Mouse (Mus musculus) layer of hippocampus, postnatal 25 days (tissue): Measurements from ENCODE around the gene Gucy2e. TPM values are rescaled to one million over a fixed set of nuclear protein-coding genes. Genes with fewer than 3 reads are reported as not detected.

ENCODE experiments used
- DNase-seq, 2 experiments: peaks; one replicate each; pipeline ENCODE4 v3.0.0; 2022; ENCODE audit warnings: mixed read lengths in 2 of 2, low spot score in 1 of 2; ENCODE audit errors: extremely low spot score in 1 of 2
- total RNA-seq, 2 experiments: library from RNA; stranded (reverse); gene quantifications; 2 replicates each; pipeline ENCODE4 v1.2.3; 2021

The Gucy2e gene
- total RNA-seq, result 1 to 10 TPM; 1.7 TPM

DNA sequence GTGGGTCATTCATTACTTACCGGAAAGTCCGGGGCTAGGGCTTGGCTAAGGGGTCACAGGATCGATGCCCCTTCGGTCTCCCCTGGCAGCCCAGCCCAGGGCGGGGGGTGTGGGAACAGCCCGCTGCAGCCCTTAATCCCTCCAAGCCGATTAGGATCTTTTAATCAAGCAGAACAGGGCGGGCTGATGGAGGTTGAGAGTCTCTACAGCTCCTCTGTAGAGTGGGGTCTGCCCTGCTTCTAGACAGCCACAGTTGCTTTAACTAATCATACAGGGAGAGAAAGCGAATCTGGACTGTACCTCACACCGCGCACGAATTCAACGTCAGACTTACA lies at the start of gene Gucy2e:
TSS of gene Gucy2e (minus strand) at position 111 of the 335 bp plus-strand sequence.
- no peak for DNase-seq

GRCm38 (mm10) chr11:69277267-69277666 lies 40.4 kb upstream of the Gucy2e start:
- no peak for DNase-seq

DNA sequence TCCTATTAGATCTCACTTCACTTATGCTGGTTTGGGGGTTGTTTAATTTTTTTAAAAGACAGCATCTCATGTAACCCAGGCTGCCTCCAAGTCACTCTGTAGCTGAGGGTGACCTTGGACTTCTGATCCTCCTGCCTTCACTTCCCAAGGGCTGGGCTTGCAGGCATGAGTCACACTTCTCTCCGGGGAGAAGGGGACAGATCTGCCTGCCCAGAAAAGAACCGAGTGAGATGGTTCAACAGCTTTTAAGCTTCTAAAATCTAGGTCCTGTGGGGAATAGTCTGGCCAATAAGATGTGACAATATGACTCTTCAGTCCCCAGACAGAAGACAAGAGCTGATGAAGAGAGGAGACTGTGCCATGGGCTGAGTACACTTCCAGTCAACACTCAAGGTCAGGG lies 39.2 kb upstream of the Gucy2e start:
- DNase-seq, result no peak

- no peak for DNase-seq
Observed at GRCm38 (mm10) chr11:69275650-69276049, 38.8 kb upstream of the Gucy2e start.

DNA sequence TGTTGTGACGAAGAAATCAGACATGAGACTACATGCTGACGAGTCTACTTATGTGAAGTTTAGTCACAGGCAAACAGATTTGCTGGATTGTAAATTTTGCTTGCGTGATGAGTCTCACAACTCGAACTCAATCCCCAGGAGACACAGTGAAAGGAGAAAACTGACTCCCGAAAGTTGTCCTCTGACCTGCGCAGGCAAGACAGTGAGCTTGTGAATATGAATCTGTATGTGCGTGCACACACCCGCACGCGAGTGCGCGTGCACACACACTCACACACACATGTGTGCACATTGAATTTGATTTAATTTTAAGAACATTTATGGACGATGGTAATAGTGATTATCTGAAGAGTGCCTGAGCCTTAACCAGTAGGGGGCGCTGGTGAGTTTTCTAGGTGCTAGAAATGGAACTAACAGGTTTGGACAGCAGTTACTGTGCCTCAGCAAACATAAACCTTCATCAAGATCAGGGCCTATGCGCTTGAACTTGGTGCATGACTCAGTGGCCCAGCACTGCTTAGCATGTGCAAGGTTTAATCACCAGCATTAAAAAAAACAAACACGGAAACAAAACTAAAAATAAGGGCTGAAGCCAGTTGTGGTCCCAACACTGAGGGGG lies 35.4 kb upstream of the Gucy2e start:
- DNase-seq, result peak; percentile 62 to 97

- peak; percentile 52 to 82 for DNase-seq
Observed at GRCm38 (mm10) chr11:69269575-69269974, 32.7 kb upstream of the Gucy2e start.

- DNase-seq, result no peak
Observed at GRCm38 (mm10) chr11:69268100-69268499, 31.3 kb upstream of the Gucy2e start.

DNA sequence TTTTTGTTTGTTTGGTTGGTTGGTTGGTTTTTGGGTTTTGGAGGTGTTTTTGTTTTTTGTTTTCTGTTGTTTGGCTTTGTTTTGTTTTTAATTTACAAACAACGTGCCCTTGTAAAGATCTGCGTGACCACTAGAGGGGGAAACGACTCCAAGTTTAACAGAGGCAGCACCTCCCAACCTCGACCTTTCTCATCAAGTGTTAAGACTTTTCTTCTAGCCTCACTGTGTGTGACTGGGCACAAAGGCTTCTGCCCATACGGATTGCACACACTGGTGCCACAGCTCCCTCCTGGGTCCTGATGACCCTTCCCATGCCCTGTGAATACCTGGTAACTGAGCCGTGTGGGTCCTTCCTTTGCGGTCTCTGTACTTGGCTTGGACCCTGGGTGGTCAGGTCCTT lies 30.5 kb upstream of the Gucy2e start:
- DNase-seq, result no peak

GRCm38 (mm10) chr11:69266253-69266652 lies 29.4 kb upstream of the Gucy2e start:
- peak; percentile 26 to 54 for DNase-seq

GRCm38 (mm10) chr11:69265410-69265809 lies 28.6 kb upstream of the Gucy2e start:
- DNase-seq, result no peak

GRCm38 (mm10) chr11:69264276-69264675 lies 27.4 kb upstream of the Gucy2e start:
- no peak for DNase-seq

GRCm38 (mm10) chr11:69260111-69260510 lies 23.3 kb upstream of the Gucy2e start:
- DNase-seq, result no peak

- peak in 1 of 2 experiments; percentile 44 for DNase-seq
Observed at GRCm38 (mm10) chr11:69258287-69258686, 21.5 kb upstream of the Gucy2e start.

- DNase-seq, result no peak
Observed at GRCm38 (mm10) chr11:69257807-69258206, 21.0 kb upstream of the Gucy2e start.

DNA sequence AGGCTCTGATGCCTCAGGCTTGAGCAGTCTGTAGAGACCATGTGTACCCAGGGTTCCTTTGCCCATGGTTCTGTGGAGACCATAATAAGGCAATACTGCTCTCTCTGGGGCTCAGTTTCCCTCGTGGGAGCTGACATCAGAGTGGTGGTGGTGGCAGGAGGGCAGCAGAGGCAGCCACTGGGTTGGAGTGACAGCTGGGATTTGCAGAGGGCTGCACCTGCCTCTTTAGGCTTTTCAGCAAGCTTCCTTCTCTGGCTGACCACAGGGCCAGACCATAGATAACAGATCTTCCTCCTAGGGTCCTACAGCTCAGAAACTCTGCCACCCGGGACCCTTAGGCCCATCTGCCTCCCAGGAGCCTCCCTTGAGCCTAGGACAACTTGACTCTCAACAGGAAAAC lies 20.2 kb upstream of the Gucy2e start:
- no peak for DNase-seq

GRCm38 (mm10) chr11:69254808-69255207 lies 18.0 kb upstream of the Gucy2e start:
- DNase-seq, result no peak

- no peak for DNase-seq
Observed at GRCm38 (mm10) chr11:69253131-69253530, 16.3 kb upstream of the Gucy2e start.

- no peak for DNase-seq
Observed at GRCm38 (mm10) chr11:69251953-69252352, 15.1 kb upstream of the Gucy2e start.

GRCm38 (mm10) chr11:69251135-69251842 lies 14.5 kb upstream of the Gucy2e start:
- no peak for DNase-seq

DNA sequence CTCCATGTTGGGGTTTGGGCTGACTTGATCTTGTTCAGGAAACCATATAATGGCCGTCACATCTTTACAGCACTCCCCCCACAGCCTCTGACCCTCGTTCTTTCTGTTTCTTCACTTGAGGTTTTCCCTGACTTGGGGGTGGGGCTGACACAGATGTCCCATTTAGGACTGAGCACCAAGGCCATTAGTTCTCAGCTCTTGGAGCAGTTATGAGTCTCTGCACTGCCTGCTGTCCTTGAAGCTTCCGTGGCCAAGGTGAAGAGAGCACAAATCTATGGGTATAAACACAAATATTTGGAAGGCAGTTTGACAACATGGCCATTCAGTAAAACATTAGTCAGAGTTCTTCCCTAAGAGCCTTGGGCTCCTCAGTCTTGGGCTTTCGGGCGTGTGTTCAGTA lies 13.3 kb upstream of the Gucy2e start:
- DNase-seq, result no peak

GRCm38 (mm10) chr11:69249131-69249530 lies 12.3 kb upstream of the Gucy2e start:
- no peak for DNase-seq

GRCm38 (mm10) chr11:69245643-69246042 lies 8.8 kb upstream of the Gucy2e start:
- no peak for DNase-seq
